Mouse (Mus musculus): ENCODE measurements at regions not wholly inside any gene's neighbourhood (a gene's known extent, or its start where the extent isn't known, plus 50 kb on each side); places are given as distances from the start of the nearest gene placed in this dataset.
"Not testable (repeated sequence)": the region's sequence is repeated elsewhere in the genome, so short reads cannot be mapped to it uniquely, and the experiment has no call there.

DNA sequence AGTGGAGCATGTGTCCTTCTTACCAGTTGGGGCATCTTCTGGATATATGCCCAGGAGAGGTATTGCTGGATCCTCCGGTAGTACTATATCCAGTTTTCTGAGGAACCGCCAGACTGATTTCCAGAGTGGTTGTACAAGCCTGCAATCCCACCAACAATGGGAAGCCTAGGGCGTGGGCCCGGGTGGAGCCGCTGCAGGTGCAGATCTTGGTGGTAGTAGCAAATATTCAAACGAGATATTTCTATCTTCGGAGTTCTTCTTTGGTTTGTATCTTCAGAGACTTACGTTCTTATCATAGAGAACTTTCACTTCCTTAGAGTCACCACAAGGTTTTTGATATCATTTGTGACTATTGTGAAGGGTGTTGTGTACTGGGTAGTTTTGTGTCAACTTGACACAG is 60.2 kb upstream of the Btbd35f28 start:
- not testable (repeated sequence) for H3K9me3 ChIP-seq (ENCODE audit: control insufficient read depth, low read length); H3K27me3 ChIP-seq (ENCODE audit: control insufficient read depth, insufficient read depth, low read length); H3K4me1 ChIP-seq (replicated peaks; ENCODE audit: control insufficient read depth, insufficient read depth); DNase-seq (ENCODE audit: low spot score); H3K27ac ChIP-seq (replicated peaks); H3K4me2 ChIP-seq (replicated peaks; ENCODE audit: low read depth); H3K9ac ChIP-seq (ENCODE audit: low read length); H3K4me3 ChIP-seq (ENCODE audit: low read depth, low read length); H3K36me3 ChIP-seq (ENCODE audit: control insufficient read depth, insufficient read depth, low read length)
- peak; percentile 85; the same call in 1 of the 2 replicates for ATAC-seq (ENCODE audit: low FRiP score, low TSS enrichment)
- 91% methylated on average over 6 of the region's 8 CpGs for WGBS

Measured in stomach, postnatal 0 days (tissue).